Mouse (Mus musculus): Measurements from ENCODE around the gene Cyp2s1.
"Not testable (repeated sequence)": the region's sequence is repeated elsewhere in the genome, so short reads cannot be mapped to it uniquely, and the experiment has no call there.

The Cyp2s1 gene

DNA sequence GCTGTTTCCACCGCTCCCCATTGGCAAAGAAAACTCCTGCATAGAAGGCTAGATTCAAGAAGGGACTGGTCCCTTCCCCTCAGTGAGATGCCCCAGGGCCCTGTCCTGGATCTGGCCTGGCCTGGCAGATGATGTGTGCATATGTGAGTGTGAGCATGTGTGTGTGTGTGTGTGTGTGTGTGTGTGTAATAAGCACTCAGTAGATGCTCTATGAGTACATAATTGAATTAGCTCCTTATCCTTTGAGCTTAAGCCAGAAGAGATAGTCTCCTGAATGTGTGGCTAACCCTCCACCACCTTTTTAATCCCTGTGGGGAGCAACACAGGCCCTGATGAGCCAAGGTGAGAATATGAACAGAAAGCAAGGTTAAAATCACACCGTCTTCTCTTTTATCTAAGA lies 5.0 kb downstream of the Cyp2s1 start:
- no peak for DNase-seq (ENCODE audit: low spot score in 2 of 2)

DNA sequence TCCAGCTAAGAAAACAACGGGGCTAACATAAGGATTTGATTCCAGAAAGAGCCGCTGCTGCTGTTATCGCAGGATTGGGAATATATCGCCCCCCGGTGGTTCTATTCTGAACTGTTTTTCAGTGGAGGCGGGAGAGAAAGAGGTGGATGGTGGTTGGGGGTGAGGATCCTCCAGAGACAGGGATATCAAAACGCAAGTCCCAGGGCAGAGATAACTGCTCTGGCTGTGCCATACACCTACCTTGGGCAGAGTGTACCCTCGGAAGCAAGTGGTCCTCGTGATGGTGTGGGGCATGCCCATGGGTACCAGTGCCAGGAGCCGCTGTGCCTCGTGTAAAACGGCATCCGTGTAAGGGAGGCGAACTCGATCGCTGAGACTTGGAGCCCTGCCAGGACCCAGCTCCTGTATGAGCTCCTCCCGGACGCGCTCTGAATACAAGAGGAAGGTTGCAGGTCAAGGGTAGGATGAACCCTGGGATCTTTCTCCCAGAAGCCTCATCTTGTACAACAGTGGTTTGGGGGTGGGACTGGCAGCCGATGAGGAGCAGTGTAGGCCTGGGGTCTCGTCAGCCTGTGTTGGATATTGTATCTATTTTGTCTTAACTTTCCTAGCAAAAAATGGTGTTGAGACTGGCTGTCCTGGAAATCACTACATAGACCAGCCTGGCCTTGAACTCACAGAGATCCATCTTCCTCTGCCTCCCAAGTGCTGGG lies 10.9 kb downstream of the Cyp2s1 start:
- DNase-seq (ENCODE audit: low spot score in 2 of 2) = peak; percentile 75 to 86

DNA sequence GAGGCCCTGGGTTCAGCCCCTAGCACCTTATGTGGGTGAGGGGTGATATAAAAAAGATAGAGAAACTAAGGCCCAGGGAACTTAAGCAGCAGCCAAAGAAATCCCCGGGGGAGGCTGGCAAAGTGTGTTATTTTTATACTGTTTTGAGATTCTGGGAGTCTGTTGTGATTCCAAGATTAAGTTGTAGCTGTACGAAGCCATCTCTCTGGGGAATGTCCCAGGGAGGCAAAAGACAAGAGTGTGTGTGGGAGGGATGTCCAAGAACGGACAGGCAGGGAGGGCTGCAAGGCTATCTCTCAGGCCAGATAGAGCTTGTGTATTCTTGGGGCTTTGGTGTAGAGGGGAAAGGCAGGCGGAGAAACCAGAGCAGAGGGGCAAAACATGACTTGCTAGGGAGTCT lies 11.9 kb downstream of the Cyp2s1 start:
- DNase-seq (ENCODE audit: low spot score in 2 of 2) = no peak

DNA sequence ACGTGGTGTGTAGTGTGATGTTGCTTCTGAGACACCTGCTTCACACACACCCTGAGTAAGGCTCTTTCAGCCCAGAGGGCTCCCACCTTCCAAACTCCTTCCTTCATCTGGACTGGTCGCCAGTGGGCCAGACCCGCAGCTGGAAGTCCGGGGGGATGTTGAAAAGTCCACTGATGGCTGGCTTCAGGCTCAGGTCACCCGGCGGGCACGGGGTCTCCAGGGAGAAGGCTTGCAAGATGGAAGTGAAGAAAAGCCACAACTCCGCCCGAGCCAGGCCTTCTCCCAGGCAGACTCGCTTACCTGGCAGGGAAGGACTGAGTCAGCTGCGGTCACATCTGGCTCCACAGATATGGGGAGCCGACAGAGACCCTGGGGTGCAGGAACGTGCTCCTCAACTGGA lies 13.3 kb downstream of the Cyp2s1 start:
- DNase-seq (ENCODE audit: low spot score in 2 of 2) = no peak

DNA sequence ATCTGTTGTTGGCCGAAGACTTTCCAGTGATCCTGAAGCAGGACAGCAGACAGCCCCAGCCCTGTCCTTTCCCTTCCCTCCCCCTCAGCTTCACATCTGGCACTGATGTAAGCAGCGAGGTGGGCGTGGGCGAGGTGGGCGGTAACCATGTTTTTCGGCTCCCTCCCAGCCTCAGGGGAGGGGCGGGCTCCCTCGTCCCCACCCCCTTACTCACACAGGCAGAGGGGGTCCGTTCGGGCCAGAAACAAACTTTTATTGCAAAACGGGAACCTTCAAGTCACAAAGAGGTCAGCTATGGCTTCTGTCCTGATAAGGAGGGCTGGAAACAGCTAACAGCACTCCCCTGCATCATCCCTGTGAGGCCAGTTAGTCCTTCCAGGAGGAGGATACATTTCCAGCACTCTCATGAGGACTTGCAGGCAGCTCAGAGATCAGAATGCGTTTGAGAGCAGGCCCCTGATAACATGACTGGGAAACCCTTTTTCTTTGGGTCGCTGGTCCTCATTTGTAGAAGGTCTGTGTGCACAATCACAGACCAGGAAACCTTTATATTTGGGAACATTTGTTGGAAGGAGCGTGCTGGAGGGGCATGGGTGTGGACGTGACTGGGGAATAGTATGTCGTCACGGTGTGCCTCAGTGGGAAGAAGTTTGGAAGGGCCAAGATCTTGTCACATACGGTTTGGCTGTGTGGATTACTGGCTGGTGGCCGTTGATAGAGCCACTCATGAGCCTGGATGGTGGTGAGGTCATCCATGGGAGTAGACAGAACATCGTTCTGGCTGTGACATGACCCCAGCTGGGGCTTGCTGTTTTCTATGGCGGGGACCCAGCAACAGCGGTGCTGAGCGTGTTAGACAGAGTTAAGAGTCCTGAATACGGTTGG lies 14.2 kb downstream of the Cyp2s1 start:
- DNase-seq (ENCODE audit: low spot score in 2 of 2) = peak; percentile 88 to 89

DNA sequence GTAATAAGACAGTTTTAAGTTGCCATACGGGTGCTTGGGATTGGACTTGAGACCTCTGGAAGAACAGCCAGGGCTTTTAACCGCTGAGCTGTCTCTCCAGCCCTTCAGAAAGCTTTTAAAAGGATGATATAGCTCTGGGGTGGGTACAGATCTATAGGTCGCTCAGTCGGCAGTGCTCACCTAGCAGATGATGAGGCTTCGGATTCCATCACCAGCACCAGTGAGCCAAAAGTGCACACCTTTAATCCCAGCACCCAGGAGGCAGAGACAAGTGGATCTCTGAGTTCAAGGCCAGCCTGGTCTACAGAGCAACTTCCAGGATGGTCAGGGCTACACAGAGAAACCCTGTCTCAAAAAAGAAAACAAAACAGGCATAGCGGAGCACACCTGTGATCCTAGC lies 15.7 kb downstream of the Cyp2s1 start:
- no peak for DNase-seq (ENCODE audit: low spot score in 2 of 2)

DNA sequence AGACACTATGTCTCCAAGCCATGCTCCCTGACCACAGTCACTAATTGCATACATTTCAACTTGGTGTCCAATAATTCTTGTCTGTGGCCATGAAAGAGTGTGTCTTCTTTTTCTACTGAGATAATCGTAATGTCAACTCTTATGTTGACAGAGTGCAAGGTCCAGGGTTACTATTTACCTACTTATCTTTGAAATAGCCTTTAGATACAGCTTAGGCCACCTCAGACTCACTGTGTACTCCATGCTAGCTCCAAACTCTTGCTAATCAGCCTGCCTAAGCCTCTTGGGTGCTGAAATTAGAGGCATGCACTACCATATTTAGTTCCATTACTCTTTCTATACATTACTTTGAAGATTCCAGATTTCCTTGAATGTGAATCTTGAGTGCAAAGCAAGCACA lies 17.3 kb downstream of the Cyp2s1 start:
- no peak for DNase-seq (ENCODE audit: low spot score in 2 of 2)

DNA sequence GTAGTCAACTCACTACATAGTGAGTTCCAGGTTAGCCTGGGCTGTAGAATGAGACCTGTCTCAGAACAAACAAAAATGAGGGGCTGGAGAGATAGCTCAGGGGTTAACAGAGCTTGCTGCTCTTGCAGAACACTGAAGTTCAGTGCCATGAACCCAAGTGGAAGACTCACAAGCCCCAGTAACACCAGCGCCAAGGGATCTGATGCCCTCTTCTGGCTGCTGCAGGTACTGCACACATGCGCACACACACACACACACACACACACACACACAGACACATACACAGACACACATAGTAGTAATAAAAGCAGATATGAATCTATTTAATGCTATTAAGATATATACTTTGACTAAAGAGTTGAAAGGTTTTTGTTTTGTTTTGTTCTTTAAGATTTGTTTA lies 18.2 kb downstream of the Cyp2s1 start:
- no peak for DNase-seq (ENCODE audit: low spot score in 2 of 2)

DNA sequence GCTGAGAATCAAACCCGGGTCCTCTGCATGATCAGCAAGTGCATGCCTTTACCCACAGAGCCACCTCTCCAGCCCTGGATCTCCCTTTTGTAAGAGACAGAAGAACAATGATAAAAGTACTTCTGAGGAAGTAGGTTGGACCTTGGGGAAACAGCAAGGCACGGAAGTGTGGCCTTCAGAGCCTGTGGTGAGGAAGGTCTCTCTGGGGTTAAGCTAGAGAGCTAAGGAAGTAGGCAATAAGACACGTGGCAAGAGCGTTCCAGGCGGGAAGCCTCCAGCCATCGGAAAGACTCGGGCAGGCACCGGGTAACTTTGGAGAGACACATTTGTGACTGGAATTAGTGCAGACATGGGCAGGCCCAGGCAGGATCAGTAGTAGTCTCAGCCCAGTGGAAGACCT lies 21.9 kb downstream of the Cyp2s1 start:
- no peak for DNase-seq (ENCODE audit: low spot score in 2 of 2)

DNA sequence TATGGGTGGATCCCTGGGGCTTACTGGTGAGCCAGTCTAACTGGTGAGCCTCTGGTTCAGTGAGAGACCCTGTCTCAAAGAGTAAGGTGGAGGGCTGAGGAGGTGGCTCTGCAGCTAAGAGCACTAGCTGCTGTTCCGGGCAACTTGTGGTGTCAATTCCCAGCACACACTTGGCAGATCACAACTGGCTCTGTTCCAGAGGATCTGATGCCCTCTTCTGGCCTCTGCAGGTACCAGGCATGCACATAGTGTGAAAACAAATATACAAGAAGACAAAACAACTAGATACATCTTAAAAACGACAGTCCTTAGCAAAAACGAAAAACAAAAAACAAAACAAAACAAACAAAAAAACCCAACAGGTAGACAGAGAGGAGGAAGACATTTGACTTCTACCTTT lies 23.0 kb downstream of the Cyp2s1 start:
- no peak for DNase-seq (ENCODE audit: low spot score in 2 of 2)

DNA sequence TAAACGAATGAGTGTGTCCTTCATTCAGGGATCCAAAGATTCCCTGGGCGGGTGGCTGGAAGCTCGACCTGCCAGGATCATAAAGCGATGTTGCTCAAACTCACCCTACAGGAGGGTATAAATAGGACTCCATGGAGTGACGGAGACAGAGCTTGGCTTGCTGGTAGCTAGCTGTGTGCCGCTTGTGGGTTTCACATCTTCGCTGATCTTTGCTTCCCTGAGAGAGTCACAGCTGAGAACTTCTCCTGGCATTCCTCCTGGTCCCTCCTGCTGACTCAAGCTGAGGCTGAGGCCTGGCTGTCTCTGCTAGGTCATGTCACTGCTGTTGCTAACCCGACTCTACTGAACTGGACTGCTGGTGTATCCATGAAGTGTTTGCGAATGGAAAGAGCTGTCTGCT lies 23.7 kb downstream of the Cyp2s1 start:
- DNase-seq (ENCODE audit: low spot score in 2 of 2) = not testable (repeated sequence)

DNA sequence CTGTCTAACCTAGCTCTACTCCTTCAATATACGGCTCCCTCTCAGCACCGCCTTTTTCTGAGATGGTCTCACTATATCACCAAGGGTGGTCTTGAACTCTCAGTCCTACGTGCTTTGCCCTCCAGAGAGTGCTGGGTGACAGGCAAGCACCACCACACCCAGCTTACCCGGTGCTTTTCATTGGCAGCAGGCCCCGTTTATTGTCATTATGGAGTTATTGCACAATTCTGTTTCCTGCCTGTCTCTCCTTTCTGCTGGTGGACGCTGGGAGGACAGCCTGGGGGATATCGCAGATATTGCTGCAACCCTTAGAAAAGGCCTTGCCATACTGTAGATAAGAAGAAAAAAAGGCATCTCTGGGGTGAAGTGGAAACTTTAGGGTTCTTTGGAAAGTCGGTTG lies 26.1 kb downstream of the Cyp2s1 start:
- no peak for DNase-seq (ENCODE audit: low spot score in 2 of 2)

DNA sequence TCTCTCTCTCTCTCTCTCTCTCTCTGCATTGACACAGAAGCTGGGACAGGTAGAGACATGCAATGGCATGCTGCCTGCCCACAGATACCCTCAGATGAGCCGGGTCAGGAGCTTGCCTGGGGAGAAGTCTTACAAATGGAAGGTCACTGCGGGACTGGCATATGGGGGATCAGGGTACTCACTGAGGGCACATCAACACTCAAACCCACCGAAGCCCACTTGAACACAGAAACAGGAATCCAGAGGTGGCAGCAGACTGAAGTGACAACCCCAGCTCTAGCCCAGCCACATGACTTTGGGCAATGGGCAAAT lies 27.6 kb downstream of the Cyp2s1 start:
- DNase-seq (ENCODE audit: low spot score in 2 of 2) = no peak

DNA sequence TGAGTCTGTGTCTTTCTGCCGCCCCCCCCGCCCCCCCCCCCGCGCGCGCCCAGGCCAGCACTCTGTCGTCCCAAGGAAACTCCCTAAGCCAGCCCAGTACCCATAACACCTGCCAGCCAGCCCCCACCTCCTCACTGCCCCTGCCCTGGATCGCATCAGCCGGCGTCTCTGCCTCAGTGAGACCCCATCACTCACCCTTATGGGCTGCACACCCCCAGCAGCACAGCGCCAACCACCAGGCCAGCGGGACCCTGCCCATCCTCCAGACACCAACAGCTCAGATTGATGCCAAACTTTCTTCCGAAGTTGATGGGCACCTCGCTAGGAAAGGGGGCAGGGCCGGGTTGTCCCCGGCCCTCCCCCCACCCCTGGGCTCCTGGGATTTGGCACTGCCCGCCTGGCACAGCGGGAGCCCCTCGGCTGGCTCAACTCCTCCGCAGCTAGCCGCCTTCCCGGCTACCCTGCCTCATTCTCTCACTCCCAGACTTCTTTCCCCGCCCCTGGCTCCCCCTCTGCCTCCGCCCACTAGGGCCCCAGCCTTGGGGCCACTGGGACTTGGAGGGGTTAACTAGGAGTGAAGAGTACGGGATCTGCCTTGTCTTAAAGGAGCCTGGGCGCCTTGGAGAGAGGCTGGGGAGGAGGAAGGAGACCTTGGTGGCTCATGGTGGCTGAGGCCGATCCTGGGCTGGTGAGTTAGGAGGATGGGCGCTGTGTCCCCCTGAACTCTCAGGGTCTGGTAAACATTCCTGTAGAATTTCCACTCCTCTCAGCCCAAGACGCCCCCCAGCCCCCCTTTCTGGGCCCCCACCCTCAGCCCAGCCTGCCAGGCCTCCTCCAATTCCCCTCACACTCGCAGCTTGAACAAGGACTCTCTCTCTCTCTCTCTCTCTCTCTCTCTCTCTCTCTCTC lies 28.2 kb downstream of the Cyp2s1 start, which contains the start of gene Axl:
Gene Axl, minus strand, starts transcription at position 486 of the 909 bp plus-strand sequence.
- peak; percentile 81 to 85 for DNase-seq (ENCODE audit: low spot score in 2 of 2)

DNA sequence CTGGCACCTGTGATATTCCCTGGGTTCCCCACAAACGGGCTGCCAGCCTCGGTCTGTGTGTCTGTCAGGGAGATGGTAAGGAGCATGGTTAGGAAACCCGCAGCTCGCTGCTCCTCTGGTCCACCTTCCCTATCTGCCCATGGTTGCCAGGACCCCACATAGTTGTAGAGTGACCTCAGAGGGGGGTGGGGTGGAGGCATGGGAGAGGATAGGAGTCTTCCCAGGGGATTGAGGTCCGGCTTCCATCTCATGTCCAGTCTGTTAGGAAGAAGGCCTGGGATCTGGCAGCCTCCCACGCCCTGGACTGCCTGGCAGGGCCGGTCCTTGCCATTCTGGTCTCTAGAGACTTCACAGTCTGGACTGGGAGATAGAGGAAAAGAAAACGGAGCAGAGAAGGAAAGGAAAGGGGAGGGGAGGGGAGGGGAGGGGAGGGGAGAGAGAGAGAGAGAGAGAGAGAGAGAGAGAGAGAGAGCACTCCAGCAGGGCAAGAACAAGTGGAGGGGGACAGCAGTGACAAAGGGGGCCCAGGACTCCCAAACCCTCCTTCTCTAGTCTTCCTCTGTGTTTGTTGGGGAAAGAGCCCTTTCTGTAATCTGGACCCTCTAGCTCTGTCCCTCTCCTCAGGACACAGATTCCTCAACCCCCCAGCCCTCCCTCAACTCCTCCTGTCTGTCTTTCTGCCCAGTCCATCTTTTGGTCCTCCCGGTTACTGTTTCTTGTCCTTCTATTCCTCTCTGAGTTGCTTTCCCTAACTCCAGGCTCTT lies 29.1 kb downstream of the Cyp2s1 start:
- DNase-seq (ENCODE audit: low spot score in 2 of 2) = no peak

DNA sequence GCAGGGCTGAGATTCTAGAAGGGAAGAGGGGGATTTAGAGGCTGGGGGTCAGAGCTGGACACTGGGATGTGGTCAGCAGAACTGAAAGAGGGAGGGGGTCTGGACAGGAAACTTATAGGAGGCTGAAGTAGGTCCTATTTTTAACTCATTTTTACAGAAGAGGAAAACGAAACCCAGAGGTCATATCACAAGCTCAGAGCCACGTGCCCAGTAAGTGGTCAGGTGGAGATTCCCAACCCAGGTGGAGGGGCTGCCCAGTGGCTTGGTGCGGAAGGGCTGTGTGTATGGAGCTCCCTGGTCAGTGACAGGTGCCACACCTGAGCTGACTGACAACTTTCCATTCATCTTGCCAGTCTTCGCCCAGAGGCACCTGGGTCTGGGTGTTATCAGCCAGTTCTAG lies 29.7 kb downstream of the Cyp2s1 start:
- DNase-seq (ENCODE audit: low spot score in 2 of 2) = no peak

DNA sequence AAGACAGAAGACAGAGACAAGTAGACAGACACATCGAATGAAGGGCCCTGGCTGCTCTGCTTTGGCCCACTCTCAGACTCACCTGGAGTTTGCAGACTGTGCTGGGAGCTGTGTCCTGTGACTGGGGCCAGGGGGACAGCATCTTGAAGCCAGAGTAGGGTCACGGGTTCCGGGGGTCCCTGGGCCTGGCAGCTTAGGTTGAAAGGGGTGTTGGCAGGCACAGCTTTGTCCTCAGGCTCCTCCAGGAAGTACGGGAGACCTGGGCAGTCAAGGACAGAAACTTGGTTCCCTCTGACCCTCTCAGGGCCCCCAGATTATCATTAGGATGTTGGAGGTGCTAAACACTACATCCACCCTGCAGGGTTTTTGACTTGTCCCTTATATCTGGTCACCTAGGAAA lies 31.0 kb downstream of the Cyp2s1 start:
- DNase-seq (ENCODE audit: low spot score in 2 of 2) = no peak

DNA sequence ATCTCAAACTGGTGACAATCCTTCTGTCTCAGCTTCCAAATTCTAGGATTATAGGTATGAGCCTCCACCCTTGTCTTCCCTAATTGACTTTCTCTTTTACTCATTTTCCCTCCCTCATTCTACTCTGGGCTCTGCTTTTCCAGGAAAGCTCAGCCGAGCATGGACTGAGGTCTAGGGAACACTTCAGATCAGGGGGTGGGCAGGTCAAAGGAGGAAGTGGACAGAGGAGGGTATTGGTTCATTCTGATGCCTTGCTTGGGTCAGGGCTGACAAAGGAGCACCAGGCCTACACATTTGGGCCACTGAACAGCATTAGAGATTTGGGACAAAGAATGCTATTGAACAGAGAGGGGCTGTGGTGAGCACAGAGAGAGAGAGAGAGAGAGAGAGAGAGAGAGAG lies 31.9 kb downstream of the Cyp2s1 start:
- no peak for DNase-seq (ENCODE audit: low spot score in 2 of 2)

DNA sequence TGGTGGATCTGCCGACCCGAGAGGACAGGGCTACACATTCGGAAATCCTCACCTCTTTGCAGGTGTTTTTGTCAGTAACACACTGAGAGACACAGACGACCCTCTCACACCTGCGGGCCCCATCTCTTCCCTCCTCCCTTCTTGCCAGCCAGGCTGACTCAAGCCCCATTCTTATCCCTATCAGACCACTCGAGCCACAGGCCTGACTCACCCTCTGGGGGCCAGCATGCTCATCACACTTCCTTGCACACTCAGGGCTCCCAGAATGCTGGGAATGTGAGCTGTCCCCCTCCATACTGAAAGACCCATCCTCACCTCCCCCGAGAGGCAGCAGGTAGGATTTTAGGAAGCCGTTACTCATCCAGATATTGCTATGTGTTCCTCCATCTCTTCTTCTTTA lies 33.0 kb downstream of the Cyp2s1 start:
- DNase-seq (ENCODE audit: low spot score in 2 of 2) = no peak

DNA sequence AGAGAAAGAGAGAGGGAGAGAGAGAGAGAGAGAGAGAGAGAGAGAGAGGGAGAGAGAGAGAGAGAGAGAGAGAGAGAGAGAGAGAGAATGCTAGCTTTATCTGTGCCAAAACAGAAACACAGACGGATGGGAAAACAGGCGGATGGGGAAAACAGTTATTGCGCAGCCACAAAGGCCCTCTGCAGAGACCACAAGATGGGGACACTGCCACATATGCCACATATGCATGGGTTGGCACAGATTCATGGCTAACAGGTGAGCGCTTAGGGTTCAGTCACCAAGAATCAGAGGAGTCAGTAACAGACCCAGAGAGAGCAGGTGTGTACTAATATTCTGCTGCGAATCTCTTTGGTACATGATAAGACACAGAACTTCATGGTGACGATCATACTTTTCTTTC lies 34.0 kb downstream of the Cyp2s1 start:
- DNase-seq (ENCODE audit: low spot score in 2 of 2) = no peak

DNA sequence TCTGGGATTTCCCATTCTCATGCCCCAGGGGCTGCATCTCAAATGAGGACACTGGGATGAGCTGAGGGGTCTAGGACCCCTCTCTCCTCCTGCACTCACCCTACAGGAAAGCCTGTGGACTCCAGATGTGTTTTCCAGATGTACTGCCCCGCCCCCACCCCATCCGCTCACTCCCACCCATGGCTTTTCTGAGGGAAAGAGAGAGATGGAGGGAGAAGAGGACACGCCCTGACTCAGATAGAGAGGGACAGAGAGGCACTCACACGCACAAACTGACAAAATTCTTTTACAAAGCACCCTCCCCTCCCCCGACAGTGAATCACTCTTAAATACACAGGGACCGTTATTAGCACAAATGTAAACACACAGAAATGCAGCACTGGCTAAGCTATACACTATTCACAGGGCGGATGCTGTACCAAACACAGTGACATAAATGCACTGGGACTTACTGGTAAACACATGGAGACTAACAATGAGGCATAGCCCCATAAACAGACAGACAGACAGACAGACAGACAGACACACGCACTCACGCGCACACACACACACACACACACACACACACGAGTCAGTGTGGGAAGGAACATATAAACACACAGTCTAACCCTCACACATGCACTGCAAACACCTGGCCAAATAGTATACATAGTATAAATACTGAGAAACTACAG lies 34.6 kb downstream of the Cyp2s1 start:
- DNase-seq (ENCODE audit: low spot score in 2 of 2) = no peak
